Mouse (Mus musculus): ENCODE measurements at regions not wholly inside any gene's neighbourhood (a gene's known extent, or its start where the extent isn't known, plus 50 kb on each side); places are given as distances from the start of the nearest gene placed in this dataset.

DNA sequence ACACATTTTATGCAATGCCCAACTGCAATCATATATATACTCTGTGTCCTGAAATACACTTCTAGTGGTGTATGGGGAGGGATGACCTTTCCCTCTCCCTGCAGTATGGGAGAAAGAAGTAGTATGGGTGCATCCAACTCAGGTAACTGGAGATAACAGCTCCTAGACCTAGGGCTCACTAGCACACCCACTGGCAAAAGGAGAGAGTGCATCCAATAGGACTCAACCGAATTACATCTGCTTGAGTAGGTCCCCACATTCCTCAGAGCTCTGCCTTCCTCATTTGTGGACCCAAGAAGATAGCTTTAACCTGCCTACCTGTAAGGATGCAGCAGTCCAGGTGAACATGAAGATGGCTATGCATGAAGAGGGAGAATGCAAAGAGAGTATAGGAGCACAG lies 317.7 kb upstream of the Zfp703 start:
- no peak overlapping the region for H3K9ac ChIP-seq (replicated peaks; ENCODE audit: low read length, poor library complexity, severe bottlenecking)
- no peaks in the 10 kb centered on the region for H3K9me3 ChIP-seq (ENCODE audit: low read length)
- H3K4me3 ChIP-seq (ENCODE audit: low read depth, low read length): no peak overlapping the region
- TF ChIP-seq CTCF (IDR thresholded peaks at IDR 0.05): peak; percentile 50
- no peaks in the 10 kb centered on the region for H3K36me3 ChIP-seq (ENCODE audit: insufficient read depth, low read length)
- DNase-seq (ENCODE audit: low spot score): peak; percentile 35
- H3K4me2 ChIP-seq (ENCODE audit: low read depth, low read length, poor library complexity, severe bottlenecking): no peak overlapping the region
- H3K4me1 ChIP-seq (ENCODE audit: insufficient read depth, low read length): no peaks in the 10 kb centered on the region
- no peak for ATAC-seq (ENCODE audit: low FRiP score)
- no peaks in the 10 kb centered on the region for H3K27me3 ChIP-seq (ENCODE audit: insufficient read depth, low read length)
- WGBS: 39% methylated on average over 1 of the region's 1 CpGs
- no peak overlapping the region for H3K27ac ChIP-seq (ENCODE audit: low read depth, low read length)

- no peaks in the 10 kb centered on the region for H3K9me3 ChIP-seq (ENCODE audit: low read length)
- H3K27ac ChIP-seq (ENCODE audit: low read depth, low read length): no peak overlapping the region
- no peak for DNase-seq (ENCODE audit: low spot score)
- no peak overlapping the region for H3K9ac ChIP-seq (replicated peaks; ENCODE audit: low read length, poor library complexity, severe bottlenecking)
- no peak overlapping the region for H3K4me3 ChIP-seq (ENCODE audit: low read depth, low read length)
- no peaks in the 10 kb centered on the region for H3K4me1 ChIP-seq (ENCODE audit: insufficient read depth, low read length)
- no peak overlapping the region for H3K4me2 ChIP-seq (ENCODE audit: low read depth, low read length, poor library complexity, severe bottlenecking)
- WGBS: 91% methylated on average over 3 of the region's 3 CpGs
- no peak for TF ChIP-seq CTCF (IDR thresholded peaks at IDR 0.05)
- H3K27me3 ChIP-seq (ENCODE audit: insufficient read depth, low read length): no peaks in the 10 kb centered on the region
- no peaks in the 10 kb centered on the region for H3K36me3 ChIP-seq (ENCODE audit: insufficient read depth, low read length)
- ATAC-seq (ENCODE audit: low FRiP score): no peak
These were observed 307.6 kb upstream of the Zfp703 start for GRCm38 (mm10) chr8:26669541-26669940.

GRCm38 (mm10) chr8:26672486-26673395 lies 304.4 kb upstream of the Zfp703 start:
- no peak overlapping the region for H3K4me2 ChIP-seq (ENCODE audit: low read depth, low read length, poor library complexity, severe bottlenecking)
- no peaks in the 10 kb centered on the region for H3K9me3 ChIP-seq (ENCODE audit: low read length)
- H3K27me3 ChIP-seq (ENCODE audit: insufficient read depth, low read length): no peaks in the 10 kb centered on the region
- no peak overlapping the region for H3K27ac ChIP-seq (ENCODE audit: low read depth, low read length)
- ATAC-seq (ENCODE audit: low FRiP score) (no peak), DNase-seq (ENCODE audit: low spot score) (no peak)
- WGBS: 59% methylated on average over 9 of the region's 9 CpGs
- TF ChIP-seq CTCF (IDR thresholded peaks at IDR 0.05): no peak
- H3K4me1 ChIP-seq (ENCODE audit: insufficient read depth, low read length): no peaks in the 10 kb centered on the region
- no peaks in the 10 kb centered on the region for H3K36me3 ChIP-seq (ENCODE audit: insufficient read depth, low read length)
- no peak overlapping the region for H3K9ac ChIP-seq (replicated peaks; ENCODE audit: low read length, poor library complexity, severe bottlenecking)
- no peak overlapping the region for H3K4me3 ChIP-seq (ENCODE audit: low read depth, low read length)

GRCm38 (mm10) chr8:26677584-26678138 lies 299.5 kb upstream of the Zfp703 start:
- no peaks in the 10 kb centered on the region; the same call in 1 of the 2 replicates for H3K27me3 ChIP-seq (ENCODE audit: insufficient read depth, low read length)
- WGBS: 57% methylated on average over 18 of the region's 18 CpGs
- no peaks in the 10 kb centered on the region for H3K36me3 ChIP-seq (ENCODE audit: insufficient read depth, low read length)
- no peak overlapping the region for H3K4me2 ChIP-seq (ENCODE audit: low read depth, low read length, poor library complexity, severe bottlenecking)
- H3K27ac ChIP-seq (ENCODE audit: low read depth, low read length): no peak overlapping the region
- H3K9me3 ChIP-seq (ENCODE audit: low read length): no peaks in the 10 kb centered on the region
- no peaks in the 10 kb centered on the region for H3K4me1 ChIP-seq (ENCODE audit: insufficient read depth, low read length)
- ATAC-seq (ENCODE audit: low FRiP score): no peak
- TF ChIP-seq CTCF (IDR thresholded peaks at IDR 0.05): no peak
- peak; percentile 66 for DNase-seq (ENCODE audit: low spot score)
- no peak overlapping the region for H3K4me3 ChIP-seq (ENCODE audit: low read depth, low read length)
- no peak overlapping the region for H3K9ac ChIP-seq (replicated peaks; ENCODE audit: low read length, poor library complexity, severe bottlenecking)

- no peak for DNase-seq (ENCODE audit: low spot score)
- no peak for TF ChIP-seq CTCF (IDR thresholded peaks at IDR 0.05)
- 80% methylated on average over 11 of the region's 11 CpGs for WGBS
These were observed 296.2 kb upstream of the Zfp703 start for GRCm38 (mm10) chr8:26680891-26681381.

GRCm38 (mm10) chr8:26687146-26687545 lies 290.0 kb upstream of the Zfp703 start:
- no peak overlapping the region for H3K27ac ChIP-seq (ENCODE audit: low read depth, low read length)
- H3K36me3 ChIP-seq (ENCODE audit: insufficient read depth, low read length): no peaks in the 10 kb centered on the region
- no peaks in the 10 kb centered on the region for H3K27me3 ChIP-seq (ENCODE audit: insufficient read depth, low read length)
- ATAC-seq (ENCODE audit: low FRiP score) (no peak), DNase-seq (ENCODE audit: low spot score) (peak; percentile 53)
- H3K4me1 ChIP-seq (ENCODE audit: insufficient read depth, low read length): no peaks in the 10 kb centered on the region
- H3K4me2 ChIP-seq (ENCODE audit: low read depth, low read length, poor library complexity, severe bottlenecking): no peak overlapping the region
- H3K4me3 ChIP-seq (ENCODE audit: low read depth, low read length): no peak overlapping the region
- no peak overlapping the region for H3K9ac ChIP-seq (replicated peaks; ENCODE audit: low read length, poor library complexity, severe bottlenecking)
- TF ChIP-seq CTCF (IDR thresholded peaks at IDR 0.05): peak; percentile 83
- H3K9me3 ChIP-seq (ENCODE audit: low read length): no peaks in the 10 kb centered on the region

More at GRCm38 (mm10) chr8:26680891-26681381, 296.2 kb upstream of the Zfp703 start:
- Histone ChIP-seq H3K27ac (ENCODE audit: low read depth, low read length) (no peak overlapping the region), H3K4me2 (ENCODE audit: low read depth, low read length, poor library complexity, severe bottlenecking) (no peak overlapping the region), H3K9me3 (ENCODE audit: low read length) (no peaks in the 10 kb centered on the region), H3K36me3 (ENCODE audit: insufficient read depth, low read length) (no peaks in the 10 kb centered on the region), H3K27me3 (ENCODE audit: insufficient read depth, low read length) (no peaks in the 10 kb centered on the region; the same call in 1 of the 2 replicates), H3K9ac (replicated peaks; ENCODE audit: low read length, poor library complexity, severe bottlenecking) (no peak overlapping the region), H3K4me1 (ENCODE audit: insufficient read depth, low read length) (no peaks in the 10 kb centered on the region), H3K4me3 (ENCODE audit: low read depth, low read length) (no peak overlapping the region)
- no peak for ATAC-seq (ENCODE audit: low FRiP score)
